Mouse (Mus musculus) heart, embryonic 14.5 days (tissue): Measurements from ENCODE around the gene Oxgr1. TPM values are rescaled to one million over a fixed set of nuclear protein-coding genes. Genes with fewer than 3 reads are reported as not detected.

Experiments used
- ATAC-seq: fragments of 200-750 bp; cut with Nextera tagmentation; 2 replicates; pipeline ENCODE4 v1.8.0; 2017; ENCODE audit warnings: low read depth, moderate TSS enrichment; ENCODE audit not compliant: insufficient number of reproducible peaks, insufficient read depth, low FRiP score
- H3K27ac ChIP-seq, 2 experiments: fragments of 200-500 bp in 1 of 2; fragments of 300-500 bp in 1 of 2; sonication (generic) in 1 of 2; replicated peaks in 1 of 2; 2 replicates each; pipeline ENCODE4 v1.5.1; 2012 to 2014; ENCODE audit warnings: low read depth in 2 of 2, low read length in 2 of 2, control low read depth in 1 of 2, mild to moderate bottlenecking in 1 of 2, mixed read lengths in 1 of 2; ENCODE audit not compliant: control insufficient read depth in 1 of 2, insufficient read depth in 1 of 2
- H3K27me3 ChIP-seq: fragments of 300-500 bp; sonication (generic); 2 replicates; pipeline ENCODE4 v1.6.1; 2014; ENCODE audit warnings: mild to moderate bottlenecking, low read length, control low read depth; ENCODE audit not compliant: control insufficient read depth, insufficient read depth
- H3K36me3 ChIP-seq: fragments of 300-500 bp; sonication (generic); 2 replicates; pipeline ENCODE4 v1.6.1; 2014; ENCODE audit warnings: mild to moderate bottlenecking, control low read depth, low read length, mixed read lengths; ENCODE audit not compliant: control insufficient read depth, insufficient read depth
- H3K4me1 ChIP-seq, 2 experiments: fragments of 200-500 bp in 1 of 2; fragments of 300-500 bp in 1 of 2; sonication (generic) in 1 of 2; 2 replicates each; pipeline ENCODE4 v1.6.1; 2012 to 2014; ENCODE audit warnings: low read length in 2 of 2, control low read depth in 1 of 2, mixed read lengths in 1 of 2; ENCODE audit not compliant: control insufficient read depth in 2 of 2, insufficient read depth in 2 of 2
- H3K4me2 ChIP-seq: fragments of 300-500 bp; sonication (generic); 2 replicates; pipeline ENCODE4 v1.6.1; 2014; ENCODE audit warnings: mild to moderate bottlenecking, low read length
- H3K4me3 ChIP-seq, 2 experiments: fragments of 200-500 bp in 1 of 2; fragments of 300-500 bp in 1 of 2; sonication (generic) in 1 of 2; 2 replicates each; pipeline ENCODE4 v1.5.1; 2012 to 2014; ENCODE audit warnings: low read length in 2 of 2, mild to moderate bottlenecking in 2 of 2, control low read depth in 1 of 2, low read depth in 1 of 2, moderate library complexity in 1 of 2; ENCODE audit not compliant: control insufficient read depth in 1 of 2, insufficient read depth in 1 of 2
- H3K9ac ChIP-seq: fragments of 300-500 bp; sonication (generic); 2 replicates; pipeline ENCODE4 v1.6.1; 2014; ENCODE audit warnings: mild to moderate bottlenecking, low read length
- H3K9me3 ChIP-seq: fragments of 300-500 bp; sonication (generic); 2 replicates; pipeline ENCODE4 v1.6.1; 2016; ENCODE audit warnings: low read length, control low read depth; ENCODE audit not compliant: control insufficient read depth
- WGBS: fragments of 180-500 bp; shearing (Covaris S2); extraction: QIAGEN DNeasy Blood & Tissue Kit; methylation state at CpG from one replicate; pipeline ENCODE4 v1.1.7; 2014; 5-methylcytosine and 5-hydroxymethylcytosine counted together
- polyA plus RNA-seq: library from polyadenylated mRNA; unstranded; fragments of >200 nt; fragmentation: Nextera tagmentation; extraction: Ambion mirVana; gene quantifications from 2 replicates; pipeline ENCODE4 v1.2.1, GENCODE M21; 2014

Gene Oxgr1
- polyA plus RNA-seq: not detected in 2 replicates

GRCm38 (mm10) chr14:120042187-120042820 lies at the start of gene Oxgr1:
Oxgr1 (minus strand) TSS chr14:120042435.
- Histone ChIP-seq H3K4me2 (no peak within 1 kb of the TSS), H3K27ac (no peak within 1 kb of the TSS)
- ATAC-seq: no peak

GRCm38 (mm10) chr14:120090401-120090800 lies 48.2 kb upstream of the Oxgr1 start:
- H3K27ac ChIP-seq: no peak overlapping the region; a peak in 1 of 4 replicates
- 0 out of 2 replicates have a peak, but pooled peaks cover 2% of the 10 kb centered on the region for H3K9me3 ChIP-seq
- 55% methylated on average over 1 of the region's 1 CpGs for WGBS
- no peaks in the 10 kb centered on the region for H3K27me3 ChIP-seq
- no peak overlapping the region for H3K4me2 ChIP-seq
- no peaks in the 10 kb centered on the region for H3K36me3 ChIP-seq
- H3K4me3 ChIP-seq: no peak overlapping the region
- H3K9ac ChIP-seq: no peak overlapping the region
- no peaks in the 10 kb centered on the region for H3K4me1 ChIP-seq
- no peak for ATAC-seq

More at GRCm38 (mm10) chr14:120042187-120042820, at the start of gene Oxgr1:
- H3K36me3 ChIP-seq: no peaks in the 10 kb centered on the region
- no peak within 1 kb of the TSS for H3K9ac ChIP-seq
- H3K4me3 ChIP-seq: no peak within 1 kb of the TSS
- H3K4me1 ChIP-seq: no peaks in the 10 kb centered on the region
- 90% methylated on average over 17 of the region's 17 CpGs for WGBS
- H3K27me3 ChIP-seq: no peaks in the 10 kb centered on the region
- H3K9me3 ChIP-seq: no peaks in the 10 kb centered on the region

GRCm38 (mm10) chr14:120089649-120090360 lies 47.6 kb upstream of the Oxgr1 start:
- Histone ChIP-seq H3K4me1 (no peaks in the 10 kb centered on the region), H3K4me3 (no peak overlapping the region), H3K9me3 (0 out of 2 replicates have a peak, but pooled peaks cover 2% of the 10 kb centered on the region), H3K4me2 (no peak overlapping the region), H3K27ac (no peak overlapping the region; a peak in 1 of 4 replicates), H3K36me3 (no peaks in the 10 kb centered on the region), H3K9ac (no peak overlapping the region), H3K27me3 (no peaks in the 10 kb centered on the region)
- WGBS: 73% methylated on average over 14 of the region's 14 CpGs
- no peak for ATAC-seq

DNA sequence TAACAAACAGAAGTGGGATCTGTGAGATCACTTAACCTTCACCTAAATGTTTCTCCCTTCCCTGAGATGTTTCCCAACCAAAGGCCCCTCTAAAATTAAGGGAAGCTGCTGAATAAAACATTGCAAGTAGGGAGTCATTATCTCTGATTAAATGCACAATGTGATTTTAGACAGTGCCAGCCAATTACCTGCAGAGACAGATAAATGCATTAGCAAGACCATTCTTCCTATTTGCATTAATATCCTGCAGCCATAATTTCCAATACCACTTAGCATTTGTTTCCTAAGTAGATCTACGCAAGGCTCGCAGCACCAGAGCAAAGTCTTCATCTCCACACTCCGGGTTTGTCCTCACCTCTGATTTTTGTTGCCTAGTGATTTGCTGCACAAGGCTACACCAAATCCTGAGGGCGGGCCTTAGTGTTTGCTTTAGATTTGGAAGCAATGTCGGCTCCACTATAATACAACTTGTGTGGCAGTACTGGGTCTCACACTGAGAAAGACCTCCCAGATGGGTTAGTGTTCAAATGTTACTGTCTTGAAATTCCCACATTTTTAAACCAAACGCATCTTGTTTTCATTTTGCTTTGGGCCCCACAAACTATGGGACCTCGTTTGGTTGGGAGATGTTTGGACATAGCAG lies 46.9 kb upstream of the Oxgr1 start:
- Histone ChIP-seq H3K4me3 (no peak overlapping the region), H3K9ac (no peak overlapping the region), H3K36me3 (no peaks in the 10 kb centered on the region), H3K4me2 (no peak overlapping the region), H3K27me3 (no peaks in the 10 kb centered on the region), H3K9me3 (0 out of 2 replicates have a peak, but pooled peaks cover 2% of the 10 kb centered on the region), H3K27ac (no peak overlapping the region), H3K4me1 (no peaks in the 10 kb centered on the region)
- 84% methylated on average over 7 of the region's 7 CpGs for WGBS
- no peak for ATAC-seq

DNA sequence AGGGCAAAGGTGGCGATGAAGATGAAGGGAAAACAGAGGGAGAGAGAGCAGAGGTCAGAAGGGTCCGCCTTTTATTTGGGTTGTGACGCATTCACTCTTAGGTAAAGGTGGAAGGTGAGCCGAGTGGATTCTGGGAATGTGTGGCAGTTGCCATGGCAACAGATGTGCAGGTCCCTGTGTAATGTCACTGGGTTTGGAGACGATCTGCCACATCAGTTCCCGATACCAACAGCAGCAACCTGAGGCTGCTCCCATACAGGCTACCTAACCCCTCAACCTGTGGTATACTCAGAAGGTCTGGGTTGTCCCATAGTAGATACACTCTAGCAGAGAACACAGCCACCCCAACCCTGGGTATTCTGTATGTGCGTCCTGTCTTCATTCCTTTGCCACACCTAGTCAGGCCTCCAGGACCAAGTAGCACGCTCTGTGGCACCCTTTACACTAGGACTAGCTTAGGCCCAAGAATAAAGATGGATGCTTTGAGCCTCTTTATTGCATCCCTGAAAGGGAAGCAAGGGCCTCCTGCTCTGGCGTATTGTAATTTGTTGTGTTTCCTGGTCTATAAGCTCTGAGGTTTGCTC lies 41.9 kb upstream of the Oxgr1 start:
- H3K27me3 ChIP-seq: no peaks in the 10 kb centered on the region
- no peaks in the 10 kb centered on the region for H3K36me3 ChIP-seq
- no peak; the same call in 1 of the 2 replicates for ATAC-seq
- no peak overlapping the region for H3K4me3 ChIP-seq
- no peaks in the 10 kb centered on the region for H3K4me1 ChIP-seq
- 84% methylated on average over 9 of the region's 9 CpGs for WGBS
- H3K4me2 ChIP-seq: no peak overlapping the region
- no peaks in the 10 kb centered on the region for H3K9me3 ChIP-seq
- H3K27ac ChIP-seq: no peak overlapping the region
- no peak overlapping the region for H3K9ac ChIP-seq

GRCm38 (mm10) chr14:120076192-120076591 lies 34.0 kb upstream of the Oxgr1 start:
- no peak overlapping the region for H3K4me3 ChIP-seq
- H3K27ac ChIP-seq: no peak overlapping the region
- H3K4me2 ChIP-seq: no peak overlapping the region
- no peaks in the 10 kb centered on the region for H3K27me3 ChIP-seq
- WGBS: 44% methylated on average over 2 of the region's 2 CpGs
- no peaks in the 10 kb centered on the region for H3K9me3 ChIP-seq
- no peak for ATAC-seq
- no peak overlapping the region for H3K9ac ChIP-seq
- peaks cover 0 to 2% of the 10 kb centered on the region in 2 experiments; a peak in 1 of 4 replicates for H3K4me1 ChIP-seq
- no peaks in the 10 kb centered on the region for H3K36me3 ChIP-seq

DNA sequence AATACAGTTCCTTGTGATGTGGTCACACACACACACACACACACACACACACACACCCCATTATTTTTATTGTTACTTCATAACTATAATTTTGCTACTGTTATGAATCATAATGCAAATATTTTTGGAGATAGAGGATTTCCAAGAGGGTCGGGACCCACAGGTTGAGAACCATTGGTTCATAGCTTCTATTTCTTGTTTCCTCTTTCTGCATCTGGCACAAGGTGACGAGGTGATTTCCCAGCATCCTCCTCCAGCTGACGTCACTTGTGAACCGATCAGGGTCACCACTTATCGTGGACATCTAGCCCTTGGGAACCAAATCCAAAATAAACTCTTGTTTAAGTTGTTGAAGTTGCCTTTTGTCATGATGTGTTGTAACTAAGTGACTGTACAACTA lies 33.5 kb upstream of the Oxgr1 start:
- no peak for ATAC-seq
- no peak overlapping the region for H3K4me3 ChIP-seq
- H3K9me3 ChIP-seq: no peaks in the 10 kb centered on the region
- peaks cover 0 to 2% of the 10 kb centered on the region in 2 experiments; a peak in 1 of 4 replicates for H3K4me1 ChIP-seq
- H3K27me3 ChIP-seq: no peaks in the 10 kb centered on the region
- H3K9ac ChIP-seq: no peak overlapping the region
- WGBS: 76% methylated on average over 5 of the region's 5 CpGs
- H3K4me2 ChIP-seq: no peak overlapping the region
- H3K27ac ChIP-seq: no peak overlapping the region
- H3K36me3 ChIP-seq: no peaks in the 10 kb centered on the region
